In the genomic region with DNA sequence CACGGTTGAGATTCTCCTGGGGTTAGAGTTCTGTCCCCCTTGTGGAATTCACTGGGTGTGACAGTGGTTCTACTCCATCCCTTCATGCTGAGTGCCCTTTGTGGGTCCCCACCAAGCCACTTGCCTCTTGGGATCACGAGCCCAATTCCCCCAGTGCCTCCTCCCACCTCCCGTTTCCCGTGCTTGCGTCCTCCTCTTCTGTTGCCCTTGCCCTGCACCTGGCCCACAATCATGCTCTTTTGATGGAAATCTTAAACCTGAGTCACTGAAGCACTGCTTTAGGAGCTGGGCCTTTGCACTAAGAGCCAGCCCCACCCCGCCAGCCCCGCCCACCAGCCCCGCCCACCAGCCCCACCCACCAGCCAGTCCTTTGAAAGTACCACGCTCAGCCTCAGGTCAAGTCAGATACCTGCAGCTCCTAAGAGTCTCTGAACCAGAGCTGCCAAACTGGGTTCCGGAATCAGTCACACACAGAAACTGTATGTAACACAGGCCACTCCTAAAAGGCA, we compare ENCODE assay signal across 11 mouse cellular contexts.
A peak's percentile ranks its signal among the peaks of the same experiment; 100 is the strongest.
DNase-seq lines count a peak whose midpoint lies in the region; ATAC-seq and TF ChIP-seq lines count a peak whose summit lies in the region.
"Had no signal": no experiment of that assay in that cellular context is flagged by ENCODE, and none has a peak within 500 bp of the region (broad histone marks: within the 10 kb centered on the region; RNA-seq: fewer than 3 reads in every experiment).

No protein-coding gene starts in this region.

- peak overlapping the region; percentile 24 for H3K27ac ChIP-seq in ES-Bruce4 (ENCODE audit: insufficient read depth, low read length)
- 0 out of 2 replicates have a peak overlapping the region, but pooled peaks have one; percentile 13 for H3K27ac ChIP-seq in embryonic facial prominence, embryonic 11.5 days (replicated peaks; ENCODE audit: low read depth, low read length)
- H3K27ac ChIP-seq in kidney, postnatal 0 days = peak overlapping the region; percentile 76
- peak overlapping the region; percentile 87 for H3K27ac ChIP-seq in small intestine, adult 2 months (ENCODE audit: insufficient read depth, low read depth, low read length)
- H3K27ac ChIP-seq in forebrain, embryonic 15.5 days (replicated peaks) = no peak overlapping the region
- no peak overlapping the region for H3K27ac ChIP-seq in midbrain, embryonic 13.5 days

- H3K4me3 ChIP-seq in ES-Bruce4 (ENCODE audit: low read depth, low read length) = no peak overlapping the region
- no peak overlapping the region for H3K4me3 ChIP-seq in embryonic facial prominence, embryonic 11.5 days (ENCODE audit: low read depth, low read length)
- H3K4me3 ChIP-seq in kidney, postnatal 0 days (replicated peaks; ENCODE audit: low read depth, low read length) = no peak overlapping the region
- H3K4me3 ChIP-seq in small intestine, adult 2 months (ENCODE audit: low read depth, low read length) = 0 out of 2 replicates have a peak overlapping the region, but pooled peaks have one; percentile 11
- H3K4me3 ChIP-seq in forebrain, embryonic 15.5 days = no peak overlapping the region
- no peak overlapping the region for H3K4me3 ChIP-seq in midbrain, embryonic 13.5 days (replicated peaks)

- 23% methylated on average over 10 of the region's 10 CpGs for WGBS in embryonic facial prominence, embryonic 11.5 days
- 19% methylated on average over 10 of the region's 10 CpGs for WGBS in kidney, postnatal 0 days
- WGBS in small intestine, adult 2 months = 18% methylated on average over 10 of the region's 10 CpGs
- whole genome bisulfite sequencing in forebrain, embryonic 15.5 days = 19% methylated on average over 10 of the region's 10 CpGs
- 18% methylated on average over 10 of the region's 10 CpGs for WGBS in midbrain, embryonic 13.5 days

- TF ChIP-seq POLR2A in ES-Bruce4 (IDR thresholded peaks at IDR 0.05; ENCODE audit: insufficient read depth, low read length) = no peak
- TF ChIP-seq POLR2A in small intestine, adult 2 months (IDR thresholded peaks at IDR 0.05; ENCODE audit: low read depth, low read length) = no peak; the same call in 1 of the 2 replicates

- peaks cover 20% of the 10 kb centered on the region for H3K4me1 ChIP-seq in ES-Bruce4 (ENCODE audit: control insufficient read depth, insufficient read depth, low read length)
- H3K4me1 ChIP-seq in embryonic facial prominence, embryonic 11.5 days (ENCODE audit: control insufficient read depth, insufficient read depth, low read length) = no peaks in the 10 kb centered on the region
- peaks cover 16% of the 10 kb centered on the region; the same call in 1 of the 2 replicates for H3K4me1 ChIP-seq in kidney, postnatal 0 days (replicated peaks; ENCODE audit: insufficient read depth, low read length)
- peaks cover 26% of the 10 kb centered on the region for H3K4me1 ChIP-seq in small intestine, adult 2 months (ENCODE audit: control insufficient read depth, insufficient read depth, insufficient read length, low read length)
- H3K4me1 ChIP-seq in forebrain, embryonic 15.5 days = peaks cover 14% of the 10 kb centered on the region
- H3K4me1 ChIP-seq in midbrain, embryonic 13.5 days (replicated peaks) = 0 out of 2 replicates have a peak, but pooled peaks cover 3% of the 10 kb centered on the region

- H3K36me3 ChIP-seq in ES-Bruce4 (ENCODE audit: control insufficient read depth, insufficient read depth, low read length, poor library complexity, severe bottlenecking) = no peaks in the 10 kb centered on the region
- H3K36me3 ChIP-seq in embryonic facial prominence, embryonic 11.5 days (replicated peaks; ENCODE audit: control insufficient read depth, insufficient read depth, low read depth, low read length) = no peaks in the 10 kb centered on the region
- no peaks in the 10 kb centered on the region for H3K36me3 ChIP-seq in kidney, postnatal 0 days (ENCODE audit: insufficient read depth, low read length)
- H3K36me3 ChIP-seq in small intestine, adult 2 months (ENCODE audit: control insufficient read depth, insufficient read depth, low read length) = no peaks in the 10 kb centered on the region
- no peaks in the 10 kb centered on the region for H3K36me3 ChIP-seq in forebrain, embryonic 15.5 days
- H3K36me3 ChIP-seq in midbrain, embryonic 13.5 days = no peaks in the 10 kb centered on the region

- no peak for DNase-seq in embryonic facial prominence, embryonic 11.5 days (ENCODE audit: low spot score)
- no peak for DNase-seq in kidney, postnatal 0 days (ENCODE audit: low spot score)
- no peak for DNase-seq in thymus, postnatal 0 days (ENCODE audit: low spot score)
- DNase-seq: adrenal gland, adult 8-10 months; lung, postnatal 4 days; right cerebral cortex, adult 18-20 months had no signal

- no peak overlapping the region for H3K4me2 ChIP-seq in embryonic facial prominence, embryonic 11.5 days (ENCODE audit: low read depth, low read length)
- no peak overlapping the region for H3K4me2 ChIP-seq in kidney, postnatal 0 days (ENCODE audit: low read length)
- H3K4me2 ChIP-seq in forebrain, embryonic 15.5 days (replicated peaks) = no peak overlapping the region
- H3K4me2 ChIP-seq in midbrain, embryonic 13.5 days (replicated peaks) = no peak overlapping the region

- peak; percentile 86 for TF ChIP-seq EP300 in ES-Bruce4 (IDR thresholded peaks at IDR 0.05; ENCODE audit: insufficient read depth, low read depth, low read length)

- no peak for ATAC-seq in embryonic facial prominence, embryonic 11.5 days (replicated peaks; ENCODE audit: insufficient number of reproducible peaks, low FRiP score, low TSS enrichment, low read depth)
- peak; percentile 68 for ATAC-seq in kidney, postnatal 0 days (replicated peaks; ENCODE audit: low FRiP score, low read depth)
- no peak for ATAC-seq in forebrain, embryonic 15.5 days (replicated peaks)
- no peak for ATAC-seq in midbrain, embryonic 13.5 days
- ATAC-seq: forebrain, embryonic 16.5 days had no signal

- TF ChIP-seq CTCF in ES-Bruce4 (IDR thresholded peaks at IDR 0.05; ENCODE audit: low read depth, low read length) = no peak
- peak; percentile 5; the same call in 1 of the 2 replicates for TF ChIP-seq CTCF in kidney, postnatal 0 days (IDR thresholded peaks at IDR 0.05; ENCODE audit: low read depth)
- TF ChIP-seq CTCF in small intestine, adult 2 months (IDR thresholded peaks at IDR 0.05; ENCODE audit: extremely low read depth, insufficient read length, insufficient replicate concordance, low read depth, low read length) = no peak

- H3K9ac ChIP-seq in ES-Bruce4 (ENCODE audit: low read depth, poor library complexity, severe bottlenecking) = no peak overlapping the region
- H3K9ac ChIP-seq in embryonic facial prominence, embryonic 11.5 days (replicated peaks; ENCODE audit: low read length) = no peak overlapping the region
- H3K9ac ChIP-seq in kidney, postnatal 0 days (ENCODE audit: low read depth, low read length) = no peak overlapping the region
- H3K9ac ChIP-seq in forebrain, embryonic 15.5 days (replicated peaks) = no peak overlapping the region
- no peak overlapping the region for H3K9ac ChIP-seq in midbrain, embryonic 13.5 days (replicated peaks)

- H3K27me3 ChIP-seq in ES-Bruce4 (ENCODE audit: control insufficient read depth, insufficient read depth, low read length, poor library complexity, severe bottlenecking) = no peaks in the 10 kb centered on the region
- H3K27me3 ChIP-seq in embryonic facial prominence, embryonic 11.5 days (ENCODE audit: control insufficient read depth, insufficient read depth, low read length) = no peaks in the 10 kb centered on the region
- no peaks in the 10 kb centered on the region for H3K27me3 ChIP-seq in kidney, postnatal 0 days (ENCODE audit: insufficient read depth, low read length)
- H3K27me3 ChIP-seq in small intestine, adult 2 months (ENCODE audit: control insufficient read depth, insufficient read depth, low read length) = no peaks in the 10 kb centered on the region
- H3K27me3 ChIP-seq in forebrain, embryonic 15.5 days = no peaks in the 10 kb centered on the region
- no peaks in the 10 kb centered on the region for H3K27me3 ChIP-seq in midbrain, embryonic 13.5 days

- no peaks in the 10 kb centered on the region for H3K9me3 ChIP-seq in ES-Bruce4 (replicated peaks; ENCODE audit: control insufficient read depth, insufficient read depth, low read length, poor library complexity, severe bottlenecking)
- no peaks in the 10 kb centered on the region for H3K9me3 ChIP-seq in embryonic facial prominence, embryonic 11.5 days (replicated peaks; ENCODE audit: control insufficient read depth, low read length)
- no peaks in the 10 kb centered on the region for H3K9me3 ChIP-seq in kidney, postnatal 0 days (replicated peaks; ENCODE audit: low read length)
- no peaks in the 10 kb centered on the region for H3K9me3 ChIP-seq in forebrain, embryonic 15.5 days
- H3K9me3 ChIP-seq in midbrain, embryonic 13.5 days = no peaks in the 10 kb centered on the region

Comparison
In these comparisons a context has a peak if more than half of its experiments do, and no peak if none do; other contexts are left out.
1. H3K27ac ChIP-seq: peak in ES-Bruce4 (single experiment), embryonic facial prominence, embryonic 11.5 days (single experiment), kidney, postnatal 0 days (single experiment) and small intestine, adult 2 months (single experiment); none in forebrain, embryonic 15.5 days (single experiment) and midbrain, embryonic 13.5 days (single experiment).